Mouse (Mus musculus) forebrain, embryonic 13.5 days (tissue): ENCODE measurements around the gene Sdk2. TPM values are rescaled to one million over a fixed set of nuclear protein-coding genes. Genes with fewer than 3 reads are reported as not detected.

Source experiments
- ATAC-seq: fragments of 200-750 bp; cut with Nextera tagmentation; 2 replicates; pipeline ENCODE4 v1.8.0; 2017
- H3K27ac ChIP-seq: fragments of 300-500 bp; sonication (generic); 2 replicates; pipeline ENCODE4 v1.5.1; 2015; ENCODE audit warnings: inconsistent platforms, mild to moderate bottlenecking, moderate library complexity
- H3K27me3 ChIP-seq: fragments of 300-500 bp; sonication (generic); 2 replicates; pipeline ENCODE4 v1.6.1; 2015; ENCODE audit warnings: mild to moderate bottlenecking, inconsistent platforms
- H3K36me3 ChIP-seq: fragments of 300-500 bp; sonication (generic); 2 replicates; pipeline ENCODE4 v1.6.1; 2015; ENCODE audit warnings: mild to moderate bottlenecking, inconsistent platforms; ENCODE audit not compliant: poor library complexity, severe bottlenecking
- H3K4me1 ChIP-seq: fragments of 300-500 bp; sonication (generic); 2 replicates; pipeline ENCODE4 v1.6.1; 2015; ENCODE audit warnings: inconsistent platforms
- H3K4me2 ChIP-seq: fragments of 300-500 bp; sonication (generic); 2 replicates; pipeline ENCODE4 v1.6.1; 2015; ENCODE audit warnings: inconsistent platforms, mild to moderate bottlenecking, moderate library complexity
- H3K4me3 ChIP-seq: fragments of 300-500 bp; sonication (generic); 2 replicates; pipeline ENCODE4 v1.5.1; 2015; ENCODE audit warnings: mild to moderate bottlenecking, inconsistent platforms
- H3K9ac ChIP-seq: fragments of 300-500 bp; sonication (generic); 2 replicates; pipeline ENCODE4 v1.6.1; 2015; ENCODE audit warnings: mild to moderate bottlenecking, inconsistent platforms
- H3K9me3 ChIP-seq: fragments of 300-500 bp; sonication (generic); replicated peaks from 2 replicates; pipeline ENCODE4 v1.6.1; 2016; ENCODE audit warnings: inconsistent platforms
- WGBS: fragments of 180-500 bp; shearing (Covaris S2); methylation state at CpG from one replicate; pipeline ENCODE4 v1.1.7; 2015; 5-methylcytosine and 5-hydroxymethylcytosine counted together
- polyA plus RNA-seq: library from polyadenylated mRNA; unstranded; fragments of >200 nt; fragmentation: Nextera tagmentation; extraction: Ambion mirVana; gene quantifications from 2 replicates; pipeline ENCODE4 v1.2.1, GENCODE M21; 2015

Gene Sdk2
- polyA plus RNA-seq, 1 experiment from 2014 or later = 1.6 TPM

- Histone ChIP-seq H3K4me3 (no peak overlapping the region), H3K36me3 (no peaks in the 10 kb centered on the region), H3K27ac (no peak overlapping the region), H3K4me2 (no peak overlapping the region), H3K9ac (no peak overlapping the region), H3K27me3 (no peaks in the 10 kb centered on the region), H3K9me3 (no peaks in the 10 kb centered on the region), H3K4me1 (peaks cover 14% of the 10 kb centered on the region)
- 73% methylated on average over 8 of the region's 8 CpGs for WGBS
- no peak for ATAC-seq
Measured at GRCm38 (mm10) chr11:113767285-113767684, 299.6 kb downstream of the Sdk2 start.

- Histone ChIP-seq H3K4me2 (no peak overlapping the region), H3K9ac (no peak overlapping the region), H3K27me3 (no peaks in the 10 kb centered on the region), H3K9me3 (no peaks in the 10 kb centered on the region), H3K27ac (no peak overlapping the region), H3K4me3 (no peak overlapping the region), H3K4me1 (peaks cover 14% of the 10 kb centered on the region), H3K36me3 (no peaks in the 10 kb centered on the region)
- WGBS = 70% methylated on average over 10 of the region's 10 CpGs
- no peak for ATAC-seq
Measured at GRCm38 (mm10) chr11:113766284-113766985, 300.4 kb downstream of the Sdk2 start.

DNA sequence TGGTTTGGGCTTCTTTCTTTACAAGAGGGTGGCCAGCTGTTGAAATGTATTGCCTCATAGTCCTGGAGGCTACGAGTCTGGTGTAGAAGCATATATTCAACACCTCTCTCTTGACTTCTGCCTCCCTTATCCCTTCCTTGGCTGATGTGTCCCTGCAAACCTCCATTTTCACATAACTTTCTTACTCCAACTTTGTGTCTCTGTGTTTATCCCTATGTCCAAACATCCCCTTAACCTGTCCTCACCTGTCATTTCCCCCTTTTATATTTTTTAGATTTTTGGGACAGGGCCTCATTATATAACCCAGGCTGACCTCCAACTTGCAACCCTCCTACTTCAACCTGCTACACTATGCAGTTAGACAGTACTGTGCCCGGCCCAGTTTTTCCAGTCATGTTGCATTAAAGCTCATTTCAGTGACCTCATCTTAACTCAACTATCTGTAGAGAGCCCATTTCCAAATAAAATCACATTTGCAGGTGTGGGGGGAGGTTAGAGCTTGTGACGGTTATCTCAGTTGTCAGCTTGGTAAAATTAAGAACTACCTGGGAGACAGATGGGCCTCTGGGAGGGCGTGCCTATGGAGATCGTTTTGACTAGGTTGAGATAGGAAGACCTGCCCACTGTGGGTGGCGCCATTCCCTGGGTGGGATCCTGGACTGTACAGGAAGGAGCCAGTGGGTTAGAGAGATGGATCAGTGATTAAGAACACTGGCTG lies 302.6 kb downstream of the Sdk2 start:
- H3K4me1 ChIP-seq = peaks cover 14% of the 10 kb centered on the region
- H3K27me3 ChIP-seq = no peaks in the 10 kb centered on the region
- ATAC-seq = no peak
- no peak overlapping the region for H3K9ac ChIP-seq
- H3K4me3 ChIP-seq = no peak overlapping the region
- no peak overlapping the region for H3K4me2 ChIP-seq
- H3K36me3 ChIP-seq = no peaks in the 10 kb centered on the region
- no peak overlapping the region for H3K27ac ChIP-seq
- 93% methylated on average over 6 of the region's 6 CpGs for WGBS
- no peaks in the 10 kb centered on the region for H3K9me3 ChIP-seq

- H3K27ac ChIP-seq = no peak overlapping the region
- no peaks in the 10 kb centered on the region for H3K27me3 ChIP-seq
- no peak overlapping the region for H3K4me3 ChIP-seq
- H3K36me3 ChIP-seq = no peaks in the 10 kb centered on the region
- peaks cover 14% of the 10 kb centered on the region for H3K4me1 ChIP-seq
- 15% methylated on average over 5 of the region's 5 CpGs for WGBS
- ATAC-seq = no peak
- H3K9ac ChIP-seq = no peak overlapping the region
- no peaks in the 10 kb centered on the region for H3K9me3 ChIP-seq
- no peak overlapping the region for H3K4me2 ChIP-seq
Measured at GRCm38 (mm10) chr11:113763449-113763848, 303.4 kb downstream of the Sdk2 start.

GRCm38 (mm10) chr11:113762136-113762797 lies 304.6 kb downstream of the Sdk2 start:
- WGBS = 85% methylated on average over 8 of the region's 8 CpGs
- peaks cover 14% of the 10 kb centered on the region for H3K4me1 ChIP-seq
- no peak for ATAC-seq
- H3K27me3 ChIP-seq = no peaks in the 10 kb centered on the region
- H3K27ac ChIP-seq = no peak overlapping the region
- H3K4me2 ChIP-seq = no peak overlapping the region
- no peaks in the 10 kb centered on the region for H3K36me3 ChIP-seq
- no peak overlapping the region for H3K9ac ChIP-seq
- no peak overlapping the region for H3K4me3 ChIP-seq
- H3K9me3 ChIP-seq = no peaks in the 10 kb centered on the region

GRCm38 (mm10) chr11:113761646-113762045 lies 305.2 kb downstream of the Sdk2 start:
- 91% methylated on average over 7 of the region's 7 CpGs for WGBS
- Histone ChIP-seq H3K4me1 (peaks cover 14% of the 10 kb centered on the region), H3K9me3 (no peaks in the 10 kb centered on the region)

GRCm38 (mm10) chr11:113760476-113760875 lies 306.4 kb downstream of the Sdk2 start:
- no peak for ATAC-seq
- Histone ChIP-seq H3K9me3 (no peaks in the 10 kb centered on the region), H3K4me1 (peaks cover 9% of the 10 kb centered on the region), H3K4me3 (no peak overlapping the region), H3K27me3 (no peaks in the 10 kb centered on the region), H3K9ac (no peak overlapping the region), H3K36me3 (no peaks in the 10 kb centered on the region), H3K27ac (no peak overlapping the region), H3K4me2 (no peak overlapping the region)
- WGBS = 85% methylated on average over 7 of the region's 7 CpGs

More at GRCm38 (mm10) chr11:113761646-113762045, 305.2 kb downstream of the Sdk2 start:
- ATAC-seq = no peak
- no peak overlapping the region for H3K4me3 ChIP-seq
- no peak overlapping the region for H3K4me2 ChIP-seq
- no peaks in the 10 kb centered on the region for H3K27me3 ChIP-seq
- no peak overlapping the region for H3K27ac ChIP-seq
- H3K9ac ChIP-seq = no peak overlapping the region
- no peaks in the 10 kb centered on the region for H3K36me3 ChIP-seq

DNA sequence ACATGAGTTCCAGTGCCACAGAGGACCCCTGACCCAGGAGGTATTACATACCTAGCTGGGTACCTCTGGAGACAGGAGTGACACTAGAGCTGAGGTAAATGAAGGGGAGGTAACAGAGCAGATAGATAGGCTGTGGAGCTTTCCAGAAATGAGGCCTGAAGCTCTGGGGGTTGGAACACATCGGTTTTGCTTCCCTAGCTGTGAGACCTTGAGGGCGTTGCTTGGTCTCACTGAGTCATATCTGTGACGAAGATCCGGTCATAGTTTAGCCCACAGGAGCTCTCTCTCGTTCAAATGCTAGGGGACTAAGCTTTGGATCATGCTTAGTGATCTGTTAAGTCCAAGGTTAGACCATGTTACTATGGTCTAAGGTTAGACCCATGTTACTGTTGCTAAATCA lies 308.0 kb downstream of the Sdk2 start:
- Histone ChIP-seq H3K27ac (no peak overlapping the region), H3K4me3 (no peak overlapping the region), H3K4me1 (peaks cover 8% of the 10 kb centered on the region), H3K9me3 (no peaks in the 10 kb centered on the region), H3K9ac (no peak overlapping the region), H3K27me3 (no peaks in the 10 kb centered on the region), H3K36me3 (no peaks in the 10 kb centered on the region), H3K4me2 (no peak overlapping the region)
- 92% methylated on average over 5 of the region's 5 CpGs for WGBS
- no peak for ATAC-seq

GRCm38 (mm10) chr11:113756578-113756977 lies 310.3 kb downstream of the Sdk2 start:
- Histone ChIP-seq H3K4me3 (no peak overlapping the region), H3K36me3 (no peaks in the 10 kb centered on the region), H3K9me3 (no peaks in the 10 kb centered on the region), H3K9ac (no peak overlapping the region), H3K4me2 (no peak overlapping the region), H3K27me3 (no peaks in the 10 kb centered on the region), H3K4me1 (peaks cover 8% of the 10 kb centered on the region), H3K27ac (no peak overlapping the region)
- 96% methylated on average over 12 of the region's 12 CpGs for WGBS
- ATAC-seq = no peak

DNA sequence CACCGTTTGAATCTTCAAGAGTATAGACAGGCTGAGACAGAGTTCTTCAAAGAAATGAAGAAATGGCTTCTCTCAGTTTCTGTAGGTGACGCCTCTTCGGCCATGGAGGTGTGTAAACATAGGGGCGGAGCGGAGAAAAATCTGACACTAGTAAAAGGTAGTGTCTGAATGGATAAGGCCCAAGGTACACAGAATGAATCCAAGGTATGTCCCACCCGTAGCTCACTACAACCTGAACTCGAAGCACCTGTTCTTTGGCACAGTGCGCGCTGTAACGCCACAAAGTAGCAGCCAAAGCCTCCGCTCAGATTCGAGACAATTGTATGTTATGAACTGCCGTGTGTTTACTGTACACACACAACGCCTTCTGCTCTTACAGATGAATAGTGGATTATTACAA lies 311.0 kb downstream of the Sdk2 start:
- Histone ChIP-seq H3K9ac (no peak overlapping the region), H3K4me3 (no peak overlapping the region), H3K27ac (no peak overlapping the region), H3K9me3 (no peaks in the 10 kb centered on the region), H3K27me3 (no peaks in the 10 kb centered on the region), H3K4me2 (no peak overlapping the region), H3K4me1 (peaks cover 8% of the 10 kb centered on the region), H3K36me3 (no peaks in the 10 kb centered on the region)
- 93% methylated on average over 14 of the region's 14 CpGs for WGBS
- no peak for ATAC-seq

GRCm38 (mm10) chr11:113754845-113755244 lies 312.0 kb downstream of the Sdk2 start:
- WGBS = 34% methylated on average over 9 of the region's 9 CpGs
- no peaks in the 10 kb centered on the region for H3K9me3 ChIP-seq
- no peak overlapping the region for H3K4me3 ChIP-seq
- no peaks in the 10 kb centered on the region for H3K36me3 ChIP-seq
- H3K27me3 ChIP-seq = no peaks in the 10 kb centered on the region
- ATAC-seq = no peak
- no peak overlapping the region for H3K4me2 ChIP-seq
- no peak overlapping the region for H3K27ac ChIP-seq
- no peak overlapping the region for H3K9ac ChIP-seq
- peaks cover 12% of the 10 kb centered on the region for H3K4me1 ChIP-seq
